Mouse (Mus musculus): ENCODE measurements at regions not wholly inside any gene's neighbourhood (a gene's known extent, or its start where the extent isn't known, plus 50 kb on each side); places are given as distances from the start of the nearest gene placed in this dataset.

DNA sequence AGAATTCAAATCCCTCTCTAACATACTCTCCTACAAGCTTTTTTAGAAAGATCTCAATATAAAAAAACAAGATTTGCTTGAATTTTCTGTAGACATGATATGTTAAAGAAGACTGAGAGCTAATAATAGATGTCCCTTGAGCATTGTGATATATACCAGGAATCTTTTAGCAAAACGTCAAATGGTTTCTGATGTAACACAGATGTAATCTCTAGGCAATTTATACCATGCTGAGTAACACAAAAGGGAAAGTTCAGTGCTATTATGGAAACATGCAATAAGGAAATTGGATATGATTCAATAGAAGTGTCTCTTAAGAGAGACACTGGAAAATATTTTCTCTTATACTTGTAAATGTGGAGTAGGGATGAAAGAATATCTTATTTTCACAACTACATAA, 434.8 kb upstream of the Fsip2 start:
- DNase-seq (ENCODE audit: extremely low read depth, insufficient read length, low spot score): no peak

GRCm38 (mm10) chr2:82515165-82515564, 428.3 kb upstream of the Fsip2 start:
- no peak for DNase-seq (ENCODE audit: extremely low read depth, insufficient read length, low spot score)

DNA sequence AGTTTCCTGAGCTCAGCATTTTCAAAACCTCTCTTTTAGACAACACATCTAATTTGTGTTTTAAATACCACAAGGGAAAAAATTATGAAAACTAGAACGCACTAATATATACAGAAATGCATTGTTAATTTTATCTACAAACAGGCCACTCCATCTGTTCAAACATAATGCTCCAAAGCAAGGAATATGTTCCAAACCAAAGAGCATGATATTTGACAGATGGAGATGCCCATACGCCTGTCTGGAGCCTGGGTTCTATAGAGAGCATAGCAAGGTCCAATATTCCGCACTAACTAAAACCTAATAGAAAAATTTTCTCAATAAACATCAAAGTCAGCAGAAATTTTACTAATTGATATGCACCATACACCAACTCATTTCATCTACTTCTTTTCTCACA, 423.5 kb upstream of the Fsip2 start:
- DNase-seq (ENCODE audit: extremely low read depth, insufficient read length, low spot score): no peak

DNA sequence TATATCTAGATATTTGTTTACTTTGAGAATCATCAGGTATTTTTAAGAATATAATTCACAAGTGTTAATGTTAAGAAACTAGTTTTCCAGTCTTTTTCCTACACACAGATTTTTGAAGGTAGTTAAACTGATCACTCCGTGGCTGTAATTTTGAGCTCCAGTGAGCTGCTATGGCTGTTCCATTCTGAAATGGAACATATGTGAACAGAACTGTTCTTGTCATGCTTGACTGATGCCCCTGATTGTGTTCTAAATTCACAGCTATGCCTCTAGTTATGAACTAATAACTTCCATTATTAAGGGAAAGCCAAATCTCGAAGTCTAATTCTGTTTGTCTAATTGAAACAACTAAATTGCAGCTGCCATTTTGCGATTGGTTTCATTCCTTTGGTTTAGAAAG, 404.5 kb upstream of the Fsip2 start:
- DNase-seq (ENCODE audit: extremely low read depth, insufficient read length, low spot score): no peak

GRCm38 (mm10) chr2:82540676-82541075, 402.8 kb upstream of the Fsip2 start:
- no peak for DNase-seq (ENCODE audit: extremely low read depth, insufficient read length, low spot score)

DNA sequence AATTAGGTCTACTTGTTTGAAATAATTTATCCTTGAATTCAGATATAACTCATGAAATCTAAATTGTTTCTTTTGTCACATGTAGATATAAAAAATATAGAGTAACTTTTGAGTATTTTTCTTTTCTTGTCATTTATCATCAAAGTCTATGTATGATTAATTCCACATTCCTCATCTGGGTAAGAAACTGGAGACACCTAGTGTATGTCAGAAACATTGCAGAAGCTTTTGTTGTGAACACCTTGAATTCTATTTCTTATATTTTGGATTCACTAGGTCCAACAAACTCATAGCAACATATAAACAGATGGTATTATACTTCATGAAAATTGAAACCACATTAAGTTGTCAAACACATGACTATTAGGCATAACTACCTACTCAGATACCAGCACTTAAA, 373.1 kb upstream of the Fsip2 start:
- no peak for DNase-seq (ENCODE audit: extremely low read depth, insufficient read length, low spot score)

GRCm38 (mm10) chr2:82572099-82572498, 371.3 kb upstream of the Fsip2 start:
- peak; percentile 0 for DNase-seq (ENCODE audit: extremely low read depth, insufficient read length, low spot score)

GRCm38 (mm10) chr2:82573841-82574240, 369.6 kb upstream of the Fsip2 start:
- no peak for DNase-seq (ENCODE audit: extremely low read depth, insufficient read length, low spot score)

DNA sequence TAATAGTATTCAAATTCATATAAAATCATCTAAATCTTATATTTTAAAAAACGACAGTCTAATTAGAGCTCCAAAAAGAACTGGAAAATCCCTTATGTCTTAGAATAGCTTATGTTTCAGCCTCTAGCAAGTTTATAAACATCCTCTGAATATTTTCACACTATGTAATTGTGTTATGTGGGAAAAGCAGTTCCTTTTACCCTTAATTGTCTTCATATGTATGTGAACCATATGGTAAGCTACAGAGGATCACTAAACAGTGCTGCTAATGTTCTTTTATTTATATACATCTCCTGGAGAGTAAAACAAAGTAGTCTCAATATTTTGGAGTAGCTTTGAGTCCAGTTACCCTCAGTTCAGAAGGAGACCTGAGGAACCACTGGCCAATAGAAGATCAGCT, 363.8 kb upstream of the Fsip2 start:
- DNase-seq (ENCODE audit: extremely low read depth, insufficient read length, low spot score): no peak

- DNase-seq (ENCODE audit: extremely low read depth, insufficient read length, low spot score): no peak
Observed at GRCm38 (mm10) chr2:82616185-82616584, 327.2 kb upstream of the Fsip2 start.

GRCm38 (mm10) chr2:82620553-82620952, 322.9 kb upstream of the Fsip2 start:
- DNase-seq (ENCODE audit: extremely low read depth, insufficient read length, low spot score): no peak

GRCm38 (mm10) chr2:82644428-82644827, 299.0 kb upstream of the Fsip2 start:
- DNase-seq (ENCODE audit: extremely low read depth, insufficient read length, low spot score): no peak
